Mouse (Mus musculus): ENCODE data around the gene Cfap45.

Gene Cfap45

DNA sequence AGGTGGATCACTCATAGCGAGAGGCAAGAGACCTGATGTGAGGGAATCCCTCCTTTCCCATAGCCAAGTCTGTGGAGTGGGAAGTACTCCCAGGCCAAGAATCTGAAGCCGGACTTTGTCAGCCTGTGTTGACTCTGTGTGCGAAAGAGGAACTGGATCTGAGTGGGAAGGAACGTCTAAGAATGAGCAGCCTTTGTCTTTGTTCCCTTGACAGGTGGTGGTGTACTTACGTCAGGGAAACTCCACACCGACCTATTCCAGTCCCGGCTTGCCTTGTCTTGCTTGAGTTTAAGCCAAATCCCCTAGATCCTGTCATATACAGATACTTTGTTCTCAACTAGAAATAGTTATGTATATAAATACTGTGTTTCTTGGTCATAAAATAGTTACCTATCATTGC, 1.9 kb downstream of the Cfap45 start:
- DNase-seq = peak; percentile 64 to 76

DNA sequence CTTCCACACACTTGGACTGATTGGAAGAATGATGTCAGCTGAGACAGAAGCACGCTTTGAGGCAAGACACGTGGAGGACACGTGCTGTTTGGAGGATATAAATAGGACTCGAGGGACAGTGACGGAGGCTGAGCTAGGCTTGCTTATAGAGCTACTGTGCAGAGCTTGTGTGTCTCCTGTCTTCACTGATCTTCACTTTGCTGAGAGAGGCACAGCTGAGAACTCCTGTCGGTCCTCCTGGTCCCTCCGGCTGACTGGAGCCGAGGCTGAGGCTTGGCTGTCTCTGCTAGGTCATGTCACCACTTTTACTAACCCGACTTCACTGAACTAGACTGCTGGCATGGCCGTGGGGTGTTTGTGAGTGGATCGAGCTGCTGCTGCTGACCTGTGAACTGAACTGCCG, 3.1 kb downstream of the Cfap45 start:
- peak; percentile 51 to 53 for DNase-seq

DNA sequence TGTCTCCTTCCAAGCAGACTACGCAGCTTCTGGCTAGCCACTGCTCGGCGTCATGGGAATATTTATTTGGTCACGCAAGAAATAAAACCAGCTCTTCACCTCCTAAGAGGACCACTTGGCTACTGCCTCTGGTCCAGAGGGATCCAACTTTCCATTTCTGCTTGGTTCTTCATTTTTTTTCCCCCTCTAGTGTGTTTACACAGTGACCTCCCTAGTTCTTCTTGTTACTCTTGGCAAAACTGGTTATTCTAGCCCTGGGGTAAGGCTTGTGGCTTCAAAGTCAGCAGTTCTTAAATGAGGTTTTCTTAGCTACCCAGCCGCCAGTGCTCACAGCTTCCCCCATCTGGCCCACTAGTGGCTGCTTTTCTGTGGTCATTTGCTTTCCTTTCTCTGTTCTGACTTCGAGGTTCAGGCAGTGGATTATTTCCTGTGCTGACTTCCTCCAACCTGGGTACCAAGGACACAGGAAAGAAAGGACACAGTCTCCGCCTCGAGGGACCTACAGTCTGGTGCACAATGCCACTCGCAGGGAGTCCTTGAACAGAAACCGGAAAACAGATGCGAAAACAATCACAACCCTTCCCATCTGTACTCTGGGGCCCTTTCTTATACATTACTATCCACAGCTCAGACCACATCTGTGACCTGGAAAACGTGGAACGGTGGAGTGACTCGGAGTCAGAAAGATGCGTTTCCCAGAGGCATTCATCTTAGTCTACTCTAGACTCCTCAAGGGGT, 4.6 kb downstream of the Cfap45 start:
- DNase-seq = peak; percentile 63 to 68

- no peak for DNase-seq
Measured at GRCm38 (mm10) chr1:172525971-172526370, 5.4 kb downstream of the Cfap45 start.

- peak; percentile 68 to 69 for DNase-seq
Measured at GRCm38 (mm10) chr1:172526380-172527081, 5.9 kb downstream of the Cfap45 start.

DNA sequence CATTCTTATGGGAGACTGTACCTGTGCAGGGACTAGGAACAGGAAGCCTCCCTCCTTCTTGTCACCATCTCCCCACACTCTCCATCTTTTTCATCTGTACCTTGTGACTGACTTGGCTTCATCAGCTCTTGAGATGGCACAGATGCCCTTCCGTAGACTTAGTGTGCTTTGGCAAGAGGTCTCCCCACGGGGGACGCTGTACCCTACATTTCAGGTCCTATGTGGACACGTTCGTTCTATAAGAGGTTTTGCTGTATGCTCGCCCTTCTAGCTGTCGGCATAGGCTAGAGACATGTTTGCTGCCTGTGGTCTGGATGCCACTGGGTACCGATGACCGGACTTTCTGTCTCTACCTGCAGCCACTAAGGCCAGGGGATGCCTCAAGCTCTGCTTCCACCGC, 6.8 kb downstream of the Cfap45 start:
- no peak for DNase-seq

DNA sequence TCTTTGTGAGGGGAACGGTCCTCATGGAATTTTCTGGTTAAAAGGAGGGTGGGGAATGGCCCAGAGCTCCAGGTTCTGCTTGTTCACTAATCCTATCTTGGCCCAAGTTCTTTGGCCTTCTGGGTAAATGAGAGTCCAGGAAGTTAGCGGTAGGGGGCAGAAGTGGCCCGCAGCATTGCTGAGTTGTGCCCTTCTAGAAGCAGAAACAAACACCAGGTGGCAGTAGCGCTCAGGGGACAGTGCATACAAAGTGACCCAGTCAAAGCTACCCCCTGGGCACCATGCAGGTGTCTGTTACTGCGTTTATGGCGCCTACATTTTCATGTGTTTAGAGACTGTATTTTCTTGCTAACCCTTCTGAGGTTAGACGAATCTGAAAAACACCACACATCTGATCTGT, 8.1 kb downstream of the Cfap45 start:
- peak; percentile 94 to 95 for DNase-seq

DNA sequence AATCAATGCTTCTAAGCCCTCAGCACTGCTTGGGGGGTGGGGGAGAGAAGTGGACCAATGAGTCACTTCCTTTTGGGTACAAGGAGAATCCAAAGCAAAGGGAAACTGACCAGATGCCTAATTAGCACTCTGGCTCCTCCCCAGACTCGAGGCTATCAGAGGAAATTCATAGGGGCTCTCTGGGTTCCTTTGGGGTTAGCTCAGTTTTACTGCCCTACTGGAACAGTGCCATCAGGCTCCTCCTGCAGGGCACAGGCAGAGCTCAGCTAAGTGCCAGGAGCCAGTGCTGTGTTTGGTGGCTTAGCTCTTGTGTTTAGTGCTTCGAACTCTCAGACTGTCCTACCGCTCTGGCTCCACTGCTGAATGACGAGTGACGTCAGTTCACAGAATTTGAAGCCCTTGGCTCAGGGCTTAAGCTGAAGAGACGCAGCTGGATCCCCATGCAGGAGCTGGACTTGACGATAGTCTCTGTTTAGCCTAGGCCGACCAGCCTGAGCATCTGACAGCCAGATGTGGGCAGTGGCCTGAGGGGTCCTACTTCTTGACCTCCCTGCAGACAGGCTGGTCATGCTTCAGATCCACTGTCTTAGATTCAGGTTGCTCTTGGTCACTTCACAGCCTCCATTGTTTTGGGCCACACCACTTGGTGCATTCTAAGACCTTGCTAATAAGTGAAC, 10.1 kb downstream of the Cfap45 start:
- DNase-seq = no peak

- no peak for DNase-seq
Measured at GRCm38 (mm10) chr1:172532551-172532950, 11.9 kb downstream of the Cfap45 start.

- no peak for DNase-seq
Measured at GRCm38 (mm10) chr1:172535116-172535515, 14.5 kb downstream of the Cfap45 start.

DNA sequence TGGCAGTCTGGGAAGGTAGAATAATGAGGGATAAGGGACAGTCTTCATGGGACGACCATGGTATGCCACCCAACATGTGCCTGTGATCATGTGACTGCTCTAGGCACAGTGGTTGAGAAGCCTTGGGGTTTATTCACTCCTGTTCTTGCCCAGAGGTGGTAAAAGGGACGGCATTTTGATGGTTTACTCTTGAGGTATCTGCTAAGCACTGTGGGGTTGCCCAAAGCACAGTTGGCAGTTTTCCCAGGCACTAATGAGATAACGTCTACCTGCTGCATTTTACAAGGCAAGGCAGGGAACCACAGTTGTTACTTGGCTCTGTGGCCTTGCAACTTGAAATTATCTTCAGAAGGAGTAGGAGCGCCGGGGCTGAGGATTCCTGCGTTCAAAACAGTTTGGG, 19.2 kb downstream of the Cfap45 start:
- DNase-seq = no peak

- no peak for DNase-seq
Measured at GRCm38 (mm10) chr1:172540283-172540820, 19.8 kb downstream of the Cfap45 start.

- DNase-seq = no peak
Measured at GRCm38 (mm10) chr1:172546062-172546461, 25.5 kb downstream of the Cfap45 start.

DNA sequence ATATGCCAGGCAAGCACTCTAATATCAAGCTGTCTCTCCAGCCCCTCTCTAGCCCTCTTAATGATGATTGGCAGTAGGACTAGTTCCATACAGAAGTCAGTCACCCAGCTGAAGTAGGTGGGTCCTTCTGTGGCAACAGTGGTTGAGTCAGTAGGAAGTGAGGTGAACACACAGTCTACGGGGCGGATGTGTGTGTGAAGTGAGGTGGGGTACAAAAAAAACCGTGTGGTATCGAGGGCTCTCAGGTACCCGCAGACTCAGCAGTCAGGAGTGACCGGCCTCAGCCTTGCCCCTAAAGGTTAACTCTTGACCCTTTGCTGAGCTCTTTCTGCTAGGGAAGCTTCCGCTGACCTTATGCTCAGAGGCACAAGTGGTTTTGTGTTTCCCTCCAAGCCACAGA, 27.9 kb downstream of the Cfap45 start:
- peak; percentile 49 to 54 for DNase-seq

- DNase-seq = no peak
Measured at GRCm38 (mm10) chr1:172549314-172549713, 28.7 kb downstream of the Cfap45 start.

DNA sequence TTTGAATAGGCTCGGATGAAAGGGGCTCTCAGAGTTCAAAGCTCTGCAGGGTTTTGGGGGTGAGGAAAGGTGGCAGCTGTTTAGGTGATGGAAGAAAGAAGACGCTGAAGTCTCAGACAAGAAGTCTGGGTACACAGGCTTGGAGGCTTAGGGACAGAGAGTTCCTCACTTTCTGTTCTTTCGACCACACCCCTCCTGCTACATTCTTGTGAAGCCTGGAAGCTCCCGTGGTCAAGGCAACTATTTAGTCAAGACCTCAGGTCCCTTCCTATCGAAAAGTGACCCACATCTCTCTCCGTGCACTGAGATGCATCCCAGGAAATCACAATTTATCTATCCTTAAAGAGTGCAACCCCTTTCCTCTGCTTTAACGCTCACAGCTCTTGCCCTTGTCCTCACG, 29.1 kb downstream of the Cfap45 start:
- peak in 1 of 2 experiments; percentile 10 for DNase-seq

GRCm38 (mm10) chr1:172550551-172550951, 29.9 kb downstream of the Cfap45 start:
- peak; percentile 74 to 78 for DNase-seq

GRCm38 (mm10) chr1:172551009-172551408, 30.4 kb downstream of the Cfap45 start:
- DNase-seq = no peak

GRCm38 (mm10) chr1:172552623-172553022, 32.0 kb downstream of the Cfap45 start:
- DNase-seq = no peak

- DNase-seq = no peak
Measured at GRCm38 (mm10) chr1:172555638-172556037, 35.0 kb downstream of the Cfap45 start, which contains the start of gene Vsig8. Gene Vsig8 (plus strand): TSS chr1:172555938.

- DNase-seq = peak; percentile 74 to 79
Measured at GRCm38 (mm10) chr1:172562641-172563464, 42.3 kb downstream of the Cfap45 start.

DNA sequence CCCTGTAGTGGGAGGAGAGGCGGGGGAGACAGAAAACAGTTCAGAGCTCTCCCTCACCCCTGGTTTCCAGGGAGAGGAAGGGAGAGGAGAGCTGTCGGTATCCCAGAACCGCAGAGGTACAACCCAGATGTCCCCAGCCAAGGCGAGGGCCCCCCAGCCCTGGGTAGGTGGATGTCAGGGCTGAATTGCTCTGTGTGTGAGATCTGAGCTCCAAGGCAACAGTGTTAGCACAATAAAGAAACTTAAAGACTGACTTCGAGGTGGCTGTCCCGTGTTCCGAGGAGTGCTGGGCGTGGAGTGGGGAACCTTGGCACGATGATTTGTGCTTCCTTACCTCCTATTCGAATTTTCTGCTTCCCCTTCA, 42.8 kb downstream of the Cfap45 start:
- no peak for DNase-seq

GRCm38 (mm10) chr1:172566131-172566530, 45.5 kb downstream of the Cfap45 start:
- DNase-seq = no peak

Data from B cell, adult 2 months (primary cell).